Mouse (Mus musculus) layer of hippocampus, adult 18-20 months (tissue): ENCODE measurements around the gene Cenps. TPM values are rescaled to one million over a fixed set of nuclear protein-coding genes. Genes with fewer than 3 reads are reported as not detected.
"Not testable (repeated sequence)": the region's sequence is repeated elsewhere in the genome, so short reads cannot be mapped to it uniquely, and the experiment has no call there.

Experiments
- DNase-seq, 2 experiments: peaks; one replicate each; pipeline ENCODE4 v3.0.0; 2022; ENCODE audit warnings: low spot score in 2 of 2
- long read RNA-seq: library from polyadenylated mRNA; stranded (forward); transcript quantifications from one replicate; pipeline ENCODE4 v2.0.0, GENCODE M21; 2021
- total RNA-seq, 2 experiments: library from RNA; stranded (reverse); gene quantifications; 2 replicates each; pipeline ENCODE4 v1.2.3; 2021

The Cenps gene
- 10 to 100 TPM; 21.1 to 23.8 TPM for total RNA-seq
- long read RNA-seq, transcript Cenps-201 (5 exons, 1,110 nt) = major isoform, 6 of 17 reads
- long read RNA-seq, partial matches to known transcripts = 1 of 17 reads
- long read RNA-seq, other reads (novel, unspliced or antisense) = 10 of 17 reads

DNA sequence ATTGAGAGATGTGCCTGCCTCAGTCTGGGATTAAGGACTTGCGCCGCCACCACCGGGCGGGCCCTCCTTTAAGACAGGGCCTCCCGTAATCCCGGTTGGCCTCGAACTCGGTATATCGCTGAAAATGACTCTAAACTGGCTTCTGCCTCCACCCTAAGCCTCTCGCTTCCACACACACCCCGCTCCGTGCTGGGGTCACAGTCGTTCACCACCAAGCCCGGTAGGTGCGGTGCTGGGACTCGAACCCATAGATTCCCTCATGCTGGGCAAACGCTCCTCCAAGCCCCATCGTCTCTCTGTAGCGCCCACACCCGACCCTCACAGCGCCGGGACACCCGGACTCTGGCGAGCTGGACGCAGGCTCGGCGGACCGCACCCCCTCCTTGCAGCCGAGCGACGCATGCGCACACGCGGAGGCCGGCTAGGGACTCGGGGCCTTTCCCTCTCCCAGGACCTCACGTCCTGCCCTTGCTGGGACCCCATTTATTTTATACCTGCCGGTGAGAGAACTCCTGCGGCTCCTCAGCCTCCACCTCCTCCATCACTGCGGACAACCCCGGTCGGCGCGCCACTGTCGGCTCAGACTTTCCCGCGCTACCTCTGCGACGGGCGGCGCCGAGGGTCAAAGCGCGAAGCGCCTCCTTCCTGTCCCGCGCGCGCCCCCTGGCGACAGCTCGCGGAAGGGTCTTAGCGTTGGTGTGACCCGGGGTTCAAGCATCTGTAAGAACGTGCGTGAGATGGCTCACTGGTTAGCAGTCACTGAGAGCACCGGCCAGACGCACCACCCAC lies at the start of gene Cenps:
TSS of gene Cenps (minus strand) at position 648 of the 789 bp plus-strand sequence.
- DNase-seq = peak; percentile 81 to 92

DNA sequence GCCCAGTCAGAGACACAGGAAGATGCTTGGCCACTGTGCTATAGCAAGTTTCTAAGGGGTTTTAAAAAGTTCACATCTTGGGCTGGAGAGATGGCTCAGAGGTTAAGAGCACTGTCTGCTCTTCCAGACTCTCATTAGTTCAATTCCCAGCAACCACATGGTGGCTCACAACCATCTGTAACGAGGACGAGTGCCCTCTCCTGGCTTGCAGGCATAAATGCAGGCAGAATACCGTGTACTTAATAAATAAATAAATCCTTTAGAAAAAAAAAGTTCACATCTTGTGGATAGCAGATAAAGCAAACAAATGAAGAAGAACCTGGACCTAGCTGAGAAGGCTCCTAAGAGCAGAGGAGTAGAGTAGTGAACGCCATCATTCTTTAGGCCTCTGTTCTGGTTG lies 45.3 kb upstream of the Cenps start:
- DNase-seq = no peak

DNA sequence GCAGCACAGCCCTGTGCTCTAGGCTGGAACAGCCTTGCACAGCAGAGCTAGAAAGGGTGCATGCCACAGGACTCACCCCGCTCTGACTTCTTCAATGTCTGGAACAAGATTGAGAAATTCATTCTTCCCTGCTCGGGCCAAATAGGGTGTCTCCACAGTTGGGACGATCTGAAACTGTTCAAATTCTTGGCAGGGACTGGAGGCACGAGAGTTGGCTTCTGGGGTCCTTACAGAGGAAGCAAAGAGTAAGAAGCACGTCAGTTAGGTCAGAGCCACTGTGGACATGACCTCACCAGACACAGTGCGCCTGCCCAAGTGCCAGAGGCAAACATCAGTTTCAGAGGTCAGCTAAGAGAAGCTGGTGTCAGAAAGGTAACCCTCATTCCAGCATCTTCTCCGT lies 44.8 kb upstream of the Cenps start:
- DNase-seq = no peak

DNA sequence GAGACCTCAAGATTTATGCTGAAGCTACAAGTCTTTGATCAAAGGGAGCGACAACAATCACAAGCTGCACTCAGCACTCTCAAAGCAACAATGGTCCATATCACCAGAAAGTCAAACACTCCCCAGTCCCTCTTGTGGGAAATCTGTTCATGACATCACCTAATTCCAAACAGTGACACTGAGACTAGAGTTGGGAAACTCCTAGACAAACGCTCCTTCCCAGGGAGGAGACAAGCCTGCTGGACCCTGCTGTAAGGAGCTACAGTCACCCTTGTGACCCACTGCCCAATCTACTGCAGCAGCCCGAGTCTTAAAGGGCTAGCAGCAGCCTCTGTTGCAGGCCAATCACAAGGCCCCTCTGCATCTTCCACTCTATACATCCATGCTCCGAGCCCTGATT lies 42.1 kb upstream of the Cenps start:
- DNase-seq = no peak

DNA sequence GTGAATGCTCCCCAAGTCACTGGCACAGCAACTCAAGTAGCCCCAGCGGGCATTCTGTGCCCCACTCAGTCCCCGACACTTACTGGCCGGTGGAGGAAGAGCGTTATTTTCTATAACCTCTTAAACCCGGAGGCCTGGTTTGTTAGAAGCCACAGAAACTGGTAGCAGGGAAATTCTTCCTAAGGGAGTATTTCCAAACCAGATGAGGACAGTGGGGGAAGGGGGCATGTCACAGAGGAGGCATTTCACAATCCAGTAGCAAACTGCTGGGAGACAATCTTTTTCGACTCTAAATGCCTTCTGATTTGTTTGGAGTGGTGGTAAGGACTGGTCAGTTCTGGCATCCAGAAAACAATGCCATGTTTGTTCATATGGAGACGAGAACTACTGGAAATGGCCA lies 41.7 kb upstream of the Cenps start:
- no peak for DNase-seq

DNA sequence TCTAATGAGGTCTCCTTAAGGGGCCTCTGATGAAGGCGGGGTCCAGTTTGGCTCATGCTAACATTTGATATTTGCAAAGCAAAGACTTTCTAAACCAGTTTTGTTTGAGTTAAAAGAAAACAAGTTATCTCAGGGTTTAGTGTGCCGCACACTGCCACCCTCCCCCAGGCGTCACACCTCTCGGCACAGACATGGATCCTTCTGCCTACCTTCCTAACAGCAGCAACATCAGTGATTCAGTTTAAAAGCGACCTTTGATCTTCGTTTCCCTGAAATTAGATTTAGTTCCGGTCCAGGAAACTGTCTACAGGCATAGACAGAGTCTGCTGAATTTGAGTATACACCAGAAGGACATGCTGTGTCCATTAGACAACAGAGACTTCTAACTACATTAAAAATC lies 40.9 kb upstream of the Cenps start:
- no peak for DNase-seq

DNA sequence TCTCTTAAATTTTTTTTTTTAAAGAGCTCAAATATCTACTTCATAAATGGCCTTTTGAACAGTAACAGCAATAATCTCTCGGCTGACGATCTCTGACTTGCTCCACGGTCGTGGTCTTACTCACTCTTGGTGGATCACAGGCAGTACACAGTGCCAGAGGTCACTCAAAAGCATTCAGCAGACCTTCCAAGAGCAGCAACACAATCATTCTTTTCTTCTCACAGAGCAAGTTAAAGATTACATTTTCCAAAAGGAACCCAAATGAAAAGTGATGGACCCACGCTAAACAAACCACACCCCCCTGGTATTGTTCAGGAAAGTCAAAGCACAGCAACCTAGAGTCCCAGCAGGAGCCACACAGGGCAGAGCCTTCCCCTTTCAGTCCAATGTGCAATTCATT lies 39.6 kb upstream of the Cenps start:
- no peak for DNase-seq

DNA sequence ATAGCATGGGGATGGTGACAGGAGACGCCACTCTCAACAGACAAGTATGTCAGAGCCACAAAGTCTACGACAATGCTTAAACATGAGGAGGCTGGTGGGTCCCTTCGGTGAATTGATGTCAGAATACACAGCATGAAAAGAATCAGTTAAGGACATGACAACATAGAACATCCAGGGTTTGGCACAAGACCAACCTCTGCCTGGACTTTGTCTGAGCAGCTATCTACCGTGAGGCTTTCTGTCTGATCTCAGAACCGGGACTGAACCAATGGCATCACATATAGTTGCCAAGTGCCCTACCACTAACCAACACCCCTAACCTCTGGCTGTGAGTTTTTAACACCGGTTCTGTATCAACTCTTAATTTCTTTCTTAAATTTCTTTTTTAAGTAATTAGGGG lies 39.2 kb upstream of the Cenps start:
- no peak for DNase-seq

DNA sequence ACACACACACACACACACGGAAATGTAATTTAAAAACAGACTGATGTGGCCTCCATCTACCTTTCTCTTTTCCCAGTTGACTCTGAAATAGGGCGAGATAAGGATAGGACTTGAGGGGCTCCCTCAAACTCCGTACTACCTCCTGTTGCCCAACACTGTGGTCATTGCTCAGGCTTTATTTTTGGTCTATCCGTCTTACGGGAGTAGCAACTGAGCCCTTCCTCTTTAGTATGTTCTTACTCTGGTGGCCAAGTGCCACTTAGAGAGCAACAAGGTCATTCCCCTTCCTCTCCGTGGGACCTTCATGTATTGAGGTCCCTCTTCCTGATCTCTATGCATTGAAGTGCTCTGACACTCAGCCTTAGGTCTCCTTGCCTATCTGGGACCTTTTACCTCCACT lies 36.2 kb upstream of the Cenps start:
- DNase-seq = no peak

DNA sequence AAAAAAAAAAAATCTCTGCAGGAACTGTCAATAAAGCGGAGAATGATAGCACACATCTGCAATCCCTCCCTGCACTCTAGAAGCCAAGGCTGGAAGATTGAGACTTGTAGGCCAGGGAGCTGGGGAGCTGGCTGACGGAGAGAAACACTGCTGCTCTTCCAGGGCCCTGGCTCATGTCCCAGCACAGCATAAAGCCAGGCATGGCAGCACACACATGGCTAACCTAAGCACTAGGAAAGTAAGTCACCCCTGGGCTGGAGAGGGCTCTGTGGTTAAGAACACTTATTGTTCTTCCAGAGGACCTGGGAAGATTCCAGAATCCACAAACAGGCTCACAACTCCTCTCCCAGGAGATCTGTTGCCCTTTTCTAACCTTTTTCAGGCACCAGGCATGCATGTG lies 35.2 kb upstream of the Cenps start:
- DNase-seq = no peak

DNA sequence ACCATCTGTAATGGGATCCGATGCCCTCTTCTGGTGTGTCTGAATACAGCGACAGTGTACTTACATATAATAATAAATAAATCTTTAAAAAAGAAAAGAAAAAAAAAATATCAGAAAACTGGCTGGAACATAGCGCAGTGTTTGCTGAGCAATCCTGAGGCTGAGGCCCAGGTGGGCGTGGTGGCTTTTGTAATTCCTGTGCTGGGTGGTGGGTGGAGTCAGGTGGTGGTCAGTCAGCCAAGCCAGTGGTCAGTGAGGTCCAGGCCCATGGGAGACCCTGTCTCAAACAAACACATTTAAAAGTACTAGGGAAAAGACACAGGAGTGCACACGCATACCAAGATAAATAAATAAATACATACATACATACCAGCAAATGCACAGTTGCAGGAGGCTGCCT lies 34.7 kb upstream of the Cenps start:
- DNase-seq = no peak

DNA sequence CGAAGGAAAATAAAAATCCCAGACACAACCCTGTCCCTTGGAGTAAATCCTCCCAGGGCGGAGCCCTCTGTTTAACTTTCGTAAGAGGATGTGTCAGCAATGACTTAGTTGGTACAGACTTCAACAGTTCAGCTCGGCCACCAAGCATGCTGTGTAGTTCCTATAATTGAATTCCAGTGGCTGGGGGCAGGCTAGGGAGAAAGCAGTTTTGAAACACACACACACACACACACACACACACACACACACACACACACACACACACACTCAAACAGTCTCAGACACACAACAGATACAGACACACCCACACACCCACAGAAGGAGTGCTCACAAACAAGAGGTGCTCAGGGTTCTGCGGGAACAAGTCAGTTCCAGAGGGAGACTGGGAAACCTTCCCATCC lies 34.2 kb upstream of the Cenps start:
- DNase-seq = no peak

DNA sequence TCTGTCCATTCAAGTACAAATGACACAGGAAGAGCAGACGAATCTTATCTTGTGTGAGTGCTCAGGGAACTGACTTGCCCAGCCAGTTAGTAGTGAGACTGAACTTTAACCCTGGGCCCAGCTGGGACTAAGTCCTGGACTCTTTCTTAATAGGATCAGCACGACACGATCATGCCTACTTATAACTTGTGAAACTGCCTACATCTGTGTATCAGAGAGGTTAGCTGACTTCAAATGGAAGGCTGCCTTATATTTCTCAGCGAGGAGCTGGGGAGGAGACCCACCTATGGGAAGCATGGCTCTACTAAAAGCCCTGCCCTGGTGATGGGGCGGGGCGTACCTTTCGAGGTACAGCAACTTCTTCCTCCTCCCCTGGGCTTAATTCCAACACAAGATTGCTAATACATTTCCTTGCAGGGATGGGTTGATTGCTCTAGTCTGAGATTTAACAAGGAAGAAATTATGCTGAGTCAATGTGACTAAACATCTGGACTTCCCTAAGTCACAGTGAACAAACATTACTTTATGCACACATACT lies 33.0 kb upstream of the Cenps start:
- DNase-seq = no peak

DNA sequence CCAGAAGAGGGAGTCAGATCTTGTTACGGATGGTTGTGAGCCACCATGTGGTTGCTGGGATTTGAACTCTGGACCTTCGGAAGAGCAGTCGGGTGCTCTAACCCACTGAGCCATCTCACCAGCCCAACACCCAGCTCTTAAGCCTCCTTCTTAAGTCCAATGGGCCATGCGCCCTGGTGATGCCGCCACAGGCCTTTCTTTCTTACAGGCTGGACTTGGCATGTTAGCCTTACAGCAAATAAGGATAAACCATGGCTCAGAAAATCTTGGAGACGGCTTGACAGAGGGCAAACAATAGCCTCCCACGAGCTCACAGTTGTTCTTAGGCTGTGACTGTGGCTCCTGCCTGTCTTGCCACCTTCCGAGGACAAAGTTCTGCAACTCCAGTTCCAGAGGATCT lies 32.5 kb upstream of the Cenps start:
- DNase-seq = not testable (repeated sequence)

DNA sequence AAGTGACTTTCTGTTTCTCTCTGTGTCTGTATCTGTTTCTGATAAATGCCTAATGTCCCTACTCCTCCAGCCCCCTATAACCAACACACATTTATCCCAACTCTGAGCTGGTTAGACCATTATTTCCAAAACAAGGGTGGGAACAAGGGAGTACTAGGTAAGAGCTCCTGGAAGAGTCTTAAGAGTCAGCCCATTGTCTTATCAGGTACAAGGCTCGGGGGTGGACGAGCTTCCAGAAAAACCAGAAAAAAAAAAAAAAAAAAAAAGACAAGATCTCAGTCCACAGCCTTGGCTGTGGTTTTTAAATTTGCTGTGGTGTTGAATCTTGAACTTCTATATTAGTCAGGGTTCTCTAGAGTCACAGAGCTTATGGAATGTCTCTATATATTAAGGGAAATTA lies 30.6 kb upstream of the Cenps start:
- no peak for DNase-seq

DNA sequence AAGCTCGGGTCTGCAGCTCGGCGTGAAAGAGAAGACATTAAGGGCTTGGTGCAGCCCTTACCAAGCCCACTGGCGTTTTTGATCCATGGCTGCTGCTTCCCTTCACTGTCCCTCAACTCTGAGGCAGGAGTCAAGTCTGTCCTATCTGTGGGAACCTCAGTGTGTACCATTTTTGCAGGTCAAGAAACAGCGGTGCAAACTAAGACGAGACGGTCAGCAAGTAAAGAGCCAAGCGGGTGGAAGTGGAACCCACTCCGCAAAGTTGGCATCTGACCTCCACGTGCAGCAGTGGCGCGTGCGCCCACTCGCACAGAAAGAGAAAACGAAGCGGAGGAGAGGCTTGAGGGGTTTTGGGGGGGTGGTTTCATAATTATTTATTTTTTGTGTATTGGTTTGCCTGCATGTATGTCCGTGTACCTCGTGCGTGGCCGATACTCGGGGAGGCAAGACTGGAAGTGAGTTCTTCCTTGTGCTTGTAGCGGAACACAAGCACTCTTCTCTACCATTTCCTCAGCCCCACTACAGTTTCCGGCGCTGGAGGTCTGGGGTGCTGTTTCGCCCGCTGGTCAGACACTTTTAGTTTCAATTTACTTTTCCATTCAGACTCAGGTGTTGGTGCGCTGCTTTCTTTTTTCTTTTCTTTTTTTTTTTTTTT lies 29.7 kb upstream of the Cenps start:
- DNase-seq = peak in 1 of 2 experiments; percentile 35

DNA sequence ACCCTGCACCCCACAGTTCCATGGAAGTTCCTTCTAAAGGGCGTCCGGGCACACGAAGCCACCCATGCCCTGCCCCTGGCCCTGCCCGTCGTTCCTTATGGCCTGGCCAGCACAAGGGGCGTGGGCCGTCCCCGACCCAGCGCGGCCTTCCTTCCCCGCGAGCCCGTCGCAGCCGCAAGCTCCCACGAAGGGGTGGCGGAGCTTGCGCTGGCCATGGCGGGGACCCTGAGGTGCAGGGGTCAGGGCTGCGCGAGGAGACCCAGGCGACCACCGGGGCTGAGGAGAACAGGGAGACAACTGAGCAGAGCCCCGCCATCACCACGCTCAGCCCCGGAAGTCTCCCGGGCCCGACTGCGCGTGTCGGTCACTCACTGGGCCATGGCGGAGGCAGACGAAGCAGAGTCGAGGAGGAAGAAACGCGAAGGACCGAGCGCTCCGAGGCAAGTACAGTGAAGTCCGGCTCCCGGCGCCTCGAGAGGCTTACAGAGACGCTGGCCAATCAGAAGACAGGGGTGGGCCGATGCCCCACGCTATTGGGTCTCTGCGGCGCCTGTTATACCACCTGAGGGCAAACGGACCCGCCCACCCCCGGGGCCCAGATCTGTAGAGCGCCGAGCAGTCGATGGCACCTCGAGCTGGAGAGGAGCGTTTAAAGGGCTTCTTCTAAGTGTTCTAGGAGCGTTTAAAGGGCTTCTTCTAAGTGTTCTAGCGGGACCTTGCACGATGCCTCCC lies 29.0 kb upstream of the Cenps start, which contains the start of gene Pgd:
TSS of gene Pgd (minus strand) at position 557 of the 732 bp plus-strand sequence.
- peak; percentile 94 to 98 for DNase-seq

DNA sequence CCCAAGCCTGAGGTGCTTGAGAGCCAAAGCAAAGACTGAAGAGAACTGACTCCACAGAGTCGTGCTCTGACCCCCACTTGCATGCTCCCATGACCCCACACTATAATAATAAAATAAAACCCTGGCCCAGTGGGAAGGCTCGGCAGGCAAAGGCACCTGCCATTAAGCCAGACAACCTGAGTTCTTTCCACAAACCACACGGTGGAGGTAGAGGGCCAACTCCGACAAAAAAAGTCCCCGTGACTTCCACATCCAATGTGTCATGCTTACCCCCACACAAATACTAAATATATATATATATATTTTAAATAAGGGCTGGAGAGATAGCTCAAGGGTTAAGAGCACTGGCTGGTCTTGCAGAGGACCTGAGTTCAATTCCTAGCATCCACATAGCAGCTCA lies 26.7 kb upstream of the Cenps start:
- DNase-seq = no peak

DNA sequence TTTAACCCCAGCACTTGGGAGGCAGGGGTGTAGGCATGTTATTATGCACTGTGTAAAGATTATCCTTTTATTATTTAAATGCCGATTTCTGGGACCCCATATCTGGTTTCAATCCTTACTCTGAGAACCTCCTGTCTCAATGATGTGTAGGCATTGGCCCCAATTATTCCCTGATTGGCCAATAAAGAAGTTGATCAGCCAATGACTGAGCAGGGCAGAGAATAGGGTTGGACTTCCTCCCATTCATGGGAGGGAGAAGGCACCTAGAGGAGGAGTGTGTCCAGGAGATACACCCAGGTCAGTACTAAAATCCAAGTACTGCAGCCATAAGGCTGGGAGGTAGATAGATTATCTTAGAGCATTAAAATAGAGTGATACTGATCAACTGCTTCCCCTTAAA lies 25.8 kb upstream of the Cenps start:
- DNase-seq = no peak

DNA sequence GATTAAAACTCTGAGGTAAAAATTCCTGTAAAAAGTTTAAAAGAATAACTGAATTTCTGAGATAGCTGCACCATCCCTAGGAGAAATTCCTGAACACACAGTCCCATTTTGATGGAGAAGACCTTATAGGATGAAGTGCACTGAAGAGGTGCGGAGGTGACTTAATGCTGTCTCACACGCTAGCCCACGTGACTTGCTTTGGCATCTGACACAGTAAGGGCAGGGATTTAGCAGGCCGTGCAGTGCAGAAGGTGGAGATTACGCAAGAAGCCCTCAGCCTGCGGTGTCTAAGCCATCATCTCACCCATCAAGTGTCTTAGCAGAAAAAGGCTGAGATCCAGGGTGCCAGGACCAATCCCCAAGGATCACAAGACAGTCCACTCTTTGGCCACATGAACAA lies 23.7 kb upstream of the Cenps start:
- DNase-seq = no peak

DNA sequence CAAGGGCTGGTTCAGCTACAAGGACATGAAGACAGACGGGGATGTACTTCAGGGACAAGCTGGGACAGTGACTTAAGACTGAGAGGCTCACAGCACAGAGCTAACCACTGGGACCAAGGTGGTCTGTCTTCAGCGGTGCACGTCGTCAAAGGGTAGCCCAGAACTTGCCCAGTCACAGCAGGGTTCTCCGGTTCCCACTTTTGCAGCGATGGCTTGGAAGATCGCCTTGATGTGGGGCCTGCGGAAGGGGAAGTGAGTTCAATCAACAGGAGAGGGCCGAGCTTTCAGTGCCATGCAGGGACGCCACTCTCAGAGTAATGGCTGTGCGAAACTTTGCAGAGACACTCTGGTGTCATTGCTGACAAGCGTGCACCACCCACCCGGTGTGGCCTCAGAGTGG lies 22.5 kb upstream of the Cenps start:
- no peak for DNase-seq

DNA sequence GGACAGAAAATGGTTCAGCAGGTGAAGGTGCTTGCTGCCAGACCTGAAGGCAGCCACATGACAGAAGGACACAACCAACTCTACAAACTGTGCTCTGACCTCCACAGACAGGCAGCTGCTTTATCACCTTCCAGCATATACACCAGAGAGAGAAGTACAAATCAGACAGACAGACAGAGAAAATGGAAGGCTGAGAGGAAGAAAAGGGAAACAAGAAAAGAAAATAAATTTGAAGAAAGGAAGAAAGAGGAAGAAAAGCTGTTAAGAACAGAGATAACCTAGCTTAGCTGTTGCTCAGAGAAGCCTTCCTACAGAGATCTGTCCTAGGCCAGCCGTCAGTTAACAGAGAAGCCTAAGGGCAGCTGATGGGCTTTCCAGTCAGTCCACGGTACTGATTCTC lies 21.8 kb upstream of the Cenps start:
- no peak for DNase-seq
